Mouse (Mus musculus) CH12.LX (cell line): ENCODE measurements at regions not wholly inside any gene's neighbourhood (a gene's known extent, or its start where the extent isn't known, plus 50 kb on each side); places are given as distances from the start of the nearest gene placed in this dataset.

ENCODE experiments used
- DNase-seq: peaks from one replicate; pipeline ENCODE4 v3.0.0-alpha.2; 2013; ENCODE audit errors: extremely low read depth
- H3K27ac ChIP-seq: 2 replicates; pipeline ENCODE4 v1.5.1; 2012; ENCODE audit warnings: low read depth, mild to moderate bottlenecking, control low read depth, moderate library complexity; ENCODE audit not compliant: insufficient read depth
- H3K27me3 ChIP-seq: replicated peaks from 2 replicates; pipeline ENCODE3; 2012; ENCODE audit warnings: inconsistent platforms
- H3K36me3 ChIP-seq, 2 experiments: replicated peaks in 1 of 2; 2 replicates each; pipeline versions ENCODE3 to v1.6.1; 2012; ENCODE audit warnings: inconsistent platforms in 1 of 2, low read length in 1 of 2, mild to moderate bottlenecking in 1 of 2, mixed read lengths in 1 of 2, moderate library complexity in 1 of 2; ENCODE audit not compliant: control insufficient read depth in 1 of 2, insufficient read depth in 1 of 2
- H3K4me1 ChIP-seq, 2 experiments: 2 replicates each; pipeline ENCODE4 v1.6.1; 2012; ENCODE audit warnings: inconsistent platforms in 1 of 2, moderate library complexity in 1 of 2; ENCODE audit not compliant: insufficient read depth in 2 of 2, control insufficient read depth in 1 of 2
- H3K4me2 ChIP-seq: 2 replicates; pipeline ENCODE4 v1.6.1; 2012; ENCODE audit warnings: low read depth, mild to moderate bottlenecking, control low read depth; ENCODE audit not compliant: poor library complexity, insufficient read depth, severe bottlenecking
- H3K4me3 ChIP-seq, 3 experiments: fragments of 150-350 bp in 1 of 3; sonication (generic) in 1 of 3; replicated peaks in 1 of 3; 2 replicates each; pipeline versions ENCODE3 to v1.5.1; 2011 to 2012; ENCODE audit warnings: low read depth in 2 of 3, low read length in 2 of 3, mild to moderate bottlenecking in 2 of 3, moderate library complexity in 2 of 3, control low read depth in 1 of 3, improper control_type of control experiment in 1 of 3, inconsistent platforms in 1 of 3, mixed read lengths in 1 of 3; ENCODE audit not compliant: poor library complexity in 1 of 3
- H3K79me2 ChIP-seq: replicated peaks from 2 replicates; pipeline ENCODE4 v1.6.1; 2012; ENCODE audit warnings: mild to moderate bottlenecking, moderate library complexity; ENCODE audit not compliant: control insufficient read depth, poor library complexity, insufficient read depth, severe bottlenecking; ENCODE audit errors: extremely low read depth
- H3K9ac ChIP-seq: 2 replicates; pipeline ENCODE4 v1.6.1; 2012; ENCODE audit warnings: low read depth, mild to moderate bottlenecking, control low read depth, moderate library complexity; ENCODE audit not compliant: insufficient read depth
- H3K9me3 ChIP-seq: replicated peaks from 2 replicates; pipeline ENCODE3; 2012; ENCODE audit warnings: low read length, inconsistent platforms, mixed read lengths
- GABPA ChIP-seq: IDR thresholded peaks from 2 replicates; pipeline ENCODE4 v1.6.1; 2012; ENCODE audit warnings: low read depth, low read length, improper control_type of control experiment, inconsistent platforms; ENCODE audit not compliant: insufficient replicate concordance
- IRF4 ChIP-seq: IDR thresholded peaks from 2 replicates; pipeline ENCODE4 v1.6.1; 2014; ENCODE audit warnings: low read depth, mild to moderate bottlenecking, inconsistent platforms, low read length, improper control_type of control experiment
- KAT2A ChIP-seq: IDR thresholded peaks from 2 replicates; pipeline ENCODE4 v1.6.1; 2012; ENCODE audit warnings: low read length, improper control_type of control experiment, inconsistent platforms; ENCODE audit not compliant: insufficient replicate concordance
- MAFK ChIP-seq: IDR thresholded peaks from 2 replicates; pipeline ENCODE4 v1.6.1; 2011; ENCODE audit warnings: low read length, improper control_type of control experiment; ENCODE audit not compliant: insufficient replicate concordance
- MEF2A ChIP-seq: IDR thresholded peaks from 2 replicates; pipeline ENCODE4 v1.6.1; 2014; ENCODE audit warnings: low read depth, mild to moderate bottlenecking, inconsistent platforms, low read length, improper control_type of control experiment, borderline replicate concordance
- MXI1 ChIP-seq: IDR thresholded peaks from 2 replicates; pipeline ENCODE4 v1.6.1; 2011; ENCODE audit warnings: mild to moderate bottlenecking, low read depth, low read length, improper control_type of control experiment
- NELFE ChIP-seq: IDR thresholded peaks from 2 replicates; pipeline ENCODE4 v1.6.1; 2011; ENCODE audit warnings: low read depth, low read length, improper control_type of control experiment
- PAX5 ChIP-seq: IDR thresholded peaks from 2 replicates; pipeline ENCODE4 v1.6.1; 2012; ENCODE audit warnings: low read length, inconsistent platforms, mixed read lengths
- POLR2AphosphoS2 ChIP-seq: IDR thresholded peaks from 2 replicates; pipeline ENCODE4 v1.6.1; 2011; ENCODE audit warnings: low read depth, low read length, improper control_type of control experiment
- RCOR1 ChIP-seq: conservative IDR thresholded peaks from 2 replicates; pipeline ENCODE4 v1.6.1; 2012; ENCODE audit warnings: low read depth, mild to moderate bottlenecking, inconsistent platforms, low read length, improper control_type of control experiment
- SIN3A ChIP-seq: IDR thresholded peaks from 2 replicates; pipeline ENCODE4 v1.6.1; 2012; ENCODE audit warnings: low read length, improper control_type of control experiment, inconsistent platforms
- SMC3 ChIP-seq: IDR thresholded peaks from 2 replicates; pipeline ENCODE4 v1.6.1; 2011; ENCODE audit warnings: low read depth, low read length, improper control_type of control experiment
- TCF12 ChIP-seq: IDR thresholded peaks from 2 replicates; pipeline ENCODE4 v1.6.1; 2014; ENCODE audit warnings: low read depth, mild to moderate bottlenecking, inconsistent platforms, low read length, improper control_type of control experiment
- USF1 ChIP-seq: IDR thresholded peaks from 2 replicates; pipeline ENCODE4 v1.6.1; 2014; ENCODE audit warnings: low read depth, mild to moderate bottlenecking, inconsistent platforms, low read length, improper control_type of control experiment
- ZC3H11A ChIP-seq: IDR thresholded peaks from 2 replicates; pipeline ENCODE4 v1.6.1; 2012; ENCODE audit warnings: low read depth, mild to moderate bottlenecking, inconsistent platforms, low read length, improper control_type of control experiment
- dilution Hi-C: fragments of 300-500 bp; cut with MboI; formaldehyde crosslinking; loops from 2 replicates; pipeline ENCODE4 v1.14.3; 2020; ENCODE audit warnings: low sequenced_read_pairs; ENCODE audit not compliant: extremely low pct_unique_long_range_greater_than_20kb, extremely low pct_ligation_motif_present
- in situ Hi-C: fragments of 300-500 bp; cut with MboI; formaldehyde crosslinking; loops from 3 replicates; pipeline ENCODE4 v1.14.3; 2019; ENCODE audit warnings: low sequenced_read_pairs, low pct_ligation_motif_present, low pct_unique_long_range_greater_than_20kb, mixed read lengths

DNA sequence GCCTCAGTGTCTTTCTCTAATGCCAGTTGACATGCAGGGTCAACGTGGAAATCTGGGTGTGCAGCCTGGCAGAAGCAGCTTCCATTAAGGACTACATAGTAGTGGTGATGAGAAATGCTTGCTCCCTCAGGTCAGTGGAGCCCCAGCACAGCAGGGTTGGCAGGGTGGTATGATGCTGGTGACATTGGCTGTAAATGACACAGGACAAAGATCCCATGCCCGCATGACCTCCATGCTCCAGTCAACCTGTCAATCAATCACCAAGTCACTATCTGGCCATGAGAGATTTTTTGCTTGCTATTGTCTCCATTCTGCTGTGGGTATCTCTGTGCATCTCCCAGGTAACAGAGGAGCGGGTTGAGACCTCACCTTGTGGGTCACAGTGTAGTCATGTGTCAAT is 146.2 kb upstream of the A530016L24Rik start:
- peaks cover 86% of the 10 kb centered on the region for H3K27me3 ChIP-seq
- in situ Hi-C loops, result no loop called here
- H3K4me2 ChIP-seq, result no peak overlapping the region
- TF ChIP-seq RCOR1 (no peak), SMC3 (no peak)
- TF ChIP-seq, all 38 proteins: peak for 0
- no peak overlapping the region for H3K27ac ChIP-seq
- H3K4me3 ChIP-seq, result no peak overlapping the region
- H3K9me3 ChIP-seq, result no peaks in the 10 kb centered on the region
- no peak overlapping the region for H3K9ac ChIP-seq
- dilution Hi-C loops, result no loop called here
- peaks cover 0 to 5% of the 10 kb centered on the region in 2 experiments; a peak in 1 of 4 replicates for H3K4me1 ChIP-seq
- no peaks in the 10 kb centered on the region for H3K36me3 ChIP-seq
- H3K79me2 ChIP-seq, result no peaks in the 10 kb centered on the region
- DNase-seq, result no peak

DNA sequence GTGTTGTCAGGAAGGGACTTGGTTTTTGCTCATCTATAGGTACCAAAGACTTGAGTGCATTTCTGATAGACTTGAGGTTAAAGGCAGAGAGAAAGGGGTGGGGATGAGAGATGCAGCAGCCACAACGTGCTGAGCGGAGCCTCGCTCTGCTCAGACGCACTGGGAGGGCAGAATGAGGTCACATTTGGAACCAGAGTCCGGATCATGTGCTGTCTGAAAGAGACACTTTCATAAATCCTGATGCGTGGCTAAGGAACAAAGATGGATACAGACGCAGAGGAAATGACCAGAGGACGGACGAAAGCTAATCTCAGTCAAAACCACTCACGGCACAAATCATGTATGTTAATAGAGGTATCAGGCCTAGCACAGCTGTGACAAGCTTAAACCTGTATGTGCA is 145.0 kb upstream of the A530016L24Rik start:
- no peaks in the 10 kb centered on the region for H3K36me3 ChIP-seq
- H3K27ac ChIP-seq, result no peak overlapping the region
- in situ Hi-C loops, result no loop called here
- TF ChIP-seq NELFE, result no peak
- no peak for TF ChIP-seq PAX5
- TF ChIP-seq SIN3A, result no peak
- no peak for TF ChIP-seq USF1
- no peak for TF ChIP-seq MAFK
- no peak for TF ChIP-seq IRF4
- TF ChIP-seq MEF2A, result no peak
- TF ChIP-seq ZC3H11A, result no peak
- no peak for TF ChIP-seq GABPA
- TF ChIP-seq RCOR1, result no peak
- no peak for TF ChIP-seq KAT2A
- TF ChIP-seq POLR2AphosphoS2, result no peak
- no peak for TF ChIP-seq TCF12
- no peaks in the 10 kb centered on the region for H3K79me2 ChIP-seq
- no peak overlapping the region for H3K9ac ChIP-seq
- no peak overlapping the region for H3K4me3 ChIP-seq
- H3K4me1 ChIP-seq, result peaks cover 0 to 5% of the 10 kb centered on the region in 2 experiments; a peak in 1 of 4 replicates
- H3K27me3 ChIP-seq, result peaks cover 85% of the 10 kb centered on the region
- H3K4me2 ChIP-seq, result no peak overlapping the region
- dilution Hi-C loops, result no loop called here
- H3K9me3 ChIP-seq, result no peaks in the 10 kb centered on the region
- no peak for DNase-seq

DNA sequence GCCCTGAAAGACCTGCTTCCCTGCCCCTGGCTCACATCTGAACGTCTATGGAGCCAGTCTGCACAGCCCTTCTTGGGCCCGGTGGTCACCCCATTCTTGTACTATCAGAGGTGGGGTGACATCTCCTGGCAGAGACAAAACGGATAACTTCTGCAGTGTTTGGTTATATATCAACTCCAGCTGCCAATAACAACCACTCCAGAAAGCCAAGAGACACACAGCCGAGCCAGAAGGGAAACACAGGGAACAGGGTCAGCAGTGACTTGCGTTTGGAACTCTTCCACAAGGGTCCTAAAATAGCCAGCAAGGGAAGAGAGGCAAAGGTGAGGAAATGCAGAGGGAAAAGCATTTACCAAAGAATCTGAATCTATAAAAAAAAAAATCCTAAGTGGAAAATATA is 143.5 kb upstream of the A530016L24Rik start:
- TF ChIP-seq MXI1, result no peak
- peaks cover 0 to 2% of the 10 kb centered on the region in 2 experiments; a peak in 2 of 4 replicates for H3K4me1 ChIP-seq
- no peaks in the 10 kb centered on the region for H3K36me3 ChIP-seq
- H3K4me2 ChIP-seq, result no peak overlapping the region
- no peak overlapping the region for H3K9ac ChIP-seq
- no peak for DNase-seq
- no peaks in the 10 kb centered on the region for H3K9me3 ChIP-seq
- H3K27ac ChIP-seq, result no peak overlapping the region
- dilution Hi-C loops, result no loop called here
- in situ Hi-C loops, result no loop called here
- H3K4me3 ChIP-seq, result no peak overlapping the region
- H3K27me3 ChIP-seq, result peaks cover 84% of the 10 kb centered on the region
- no peaks in the 10 kb centered on the region for H3K79me2 ChIP-seq
